Mouse (Mus musculus): ENCODE measurements around the gene Cask. TPM values are rescaled to one million over a fixed set of nuclear protein-coding genes. Genes with fewer than 3 reads are reported as not detected.

Cask gene
- polyA plus RNA-seq, 1 experiment: 0.15 TPM

DNA sequence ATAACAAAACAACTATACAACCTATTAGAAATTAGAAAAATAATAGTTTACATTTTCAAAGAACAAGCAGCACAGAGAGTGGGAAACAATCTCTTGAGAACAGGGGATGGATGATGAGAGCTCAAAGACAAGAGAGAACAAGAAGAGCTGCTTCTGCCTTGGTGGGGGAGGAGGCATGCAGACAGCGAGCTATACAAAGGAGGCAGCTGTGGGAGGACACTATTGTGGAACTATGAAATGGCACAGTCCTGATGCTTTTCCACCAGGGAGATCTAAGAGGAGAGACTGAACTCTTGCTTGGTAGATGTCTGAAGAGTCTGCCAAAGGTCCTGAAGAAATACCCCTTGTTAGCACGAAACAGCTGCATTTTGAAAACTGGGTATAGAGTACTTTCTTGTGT lies 162.8 kb downstream of the Cask start:
- no peaks in the 10 kb centered on the region for H3K36me3 ChIP-seq (ENCODE audit: control insufficient read depth)
- no peak overlapping the region for H3K4me3 ChIP-seq (replicated peaks)
- H3K4me1 ChIP-seq (ENCODE audit: control insufficient read depth): peaks cover 9% of the 10 kb centered on the region
- H3K27me3 ChIP-seq (ENCODE audit: control insufficient read depth): no peaks in the 10 kb centered on the region
- TF ChIP-seq TAL1 (IDR thresholded peaks at IDR 0.05; ENCODE audit: low read length) (no peak), GATA1 (IDR thresholded peaks at IDR 0.05; ENCODE audit: low read length) (no peak)
- no peaks in the 10 kb centered on the region for H3K9me3 ChIP-seq (ENCODE audit: control insufficient read depth, low read length)

DNA sequence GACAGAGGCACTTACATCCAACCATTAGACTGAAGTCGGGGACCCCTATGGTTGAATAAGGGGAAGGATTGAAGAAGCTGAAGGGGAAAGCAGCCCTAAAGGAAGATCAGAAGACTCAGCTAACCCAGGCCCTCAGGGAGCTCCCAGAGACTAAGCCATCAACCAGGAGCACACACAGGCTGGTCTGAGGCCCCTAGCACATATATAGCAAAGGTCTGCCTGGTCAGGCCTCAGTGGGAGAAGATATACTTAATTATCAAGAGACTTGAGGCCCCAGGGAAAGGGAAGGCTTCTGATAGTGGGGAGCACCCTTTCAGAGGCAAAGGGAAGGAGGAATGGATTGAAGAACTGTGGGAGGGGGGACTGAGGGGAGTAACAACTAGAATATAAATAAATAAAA lies 164.6 kb downstream of the Cask start:
- no peaks in the 10 kb centered on the region for H3K27me3 ChIP-seq (ENCODE audit: control insufficient read depth)
- no peaks in the 10 kb centered on the region for H3K36me3 ChIP-seq (ENCODE audit: control insufficient read depth)
- H3K9me3 ChIP-seq (ENCODE audit: control insufficient read depth, low read length): no peaks in the 10 kb centered on the region
- no peak for TF ChIP-seq GATA1 (IDR thresholded peaks at IDR 0.05; ENCODE audit: low read length)
- no peak for TF ChIP-seq TAL1 (IDR thresholded peaks at IDR 0.05; ENCODE audit: low read length)
- H3K4me1 ChIP-seq (ENCODE audit: control insufficient read depth): peaks cover 9% of the 10 kb centered on the region
- H3K4me3 ChIP-seq (replicated peaks): no peak overlapping the region

DNA sequence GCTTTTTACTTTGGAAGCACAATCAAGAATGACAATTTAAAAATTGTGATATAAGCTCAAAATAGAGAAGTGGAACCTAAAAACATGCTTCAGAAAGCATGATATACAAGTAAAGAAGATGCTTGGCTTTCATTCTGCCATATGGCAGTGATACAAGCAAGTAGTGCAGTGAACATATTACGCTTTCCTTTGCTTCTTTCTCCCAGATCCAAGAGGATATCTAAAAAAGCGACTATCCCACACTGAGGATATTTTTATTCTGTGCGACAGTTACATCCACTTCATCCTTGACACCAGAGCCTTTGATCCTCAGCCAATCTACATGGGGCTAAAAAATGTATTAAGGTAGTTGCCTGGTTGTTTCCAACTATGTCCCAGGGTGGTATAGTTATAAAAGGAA lies 169.4 kb downstream of the Cask start:
- Histone ChIP-seq H3K27me3 (ENCODE audit: control insufficient read depth) (no peaks in the 10 kb centered on the region), H3K36me3 (ENCODE audit: control insufficient read depth) (no peaks in the 10 kb centered on the region), H3K4me3 (replicated peaks) (no peak overlapping the region), H3K9me3 (ENCODE audit: control insufficient read depth, low read length) (no peaks in the 10 kb centered on the region), H3K4me1 (ENCODE audit: control insufficient read depth) (peaks cover 9% of the 10 kb centered on the region)
- TF ChIP-seq TAL1 (IDR thresholded peaks at IDR 0.05; ENCODE audit: low read length) (no peak), GATA1 (IDR thresholded peaks at IDR 0.05; ENCODE audit: low read length) (no peak)

DNA sequence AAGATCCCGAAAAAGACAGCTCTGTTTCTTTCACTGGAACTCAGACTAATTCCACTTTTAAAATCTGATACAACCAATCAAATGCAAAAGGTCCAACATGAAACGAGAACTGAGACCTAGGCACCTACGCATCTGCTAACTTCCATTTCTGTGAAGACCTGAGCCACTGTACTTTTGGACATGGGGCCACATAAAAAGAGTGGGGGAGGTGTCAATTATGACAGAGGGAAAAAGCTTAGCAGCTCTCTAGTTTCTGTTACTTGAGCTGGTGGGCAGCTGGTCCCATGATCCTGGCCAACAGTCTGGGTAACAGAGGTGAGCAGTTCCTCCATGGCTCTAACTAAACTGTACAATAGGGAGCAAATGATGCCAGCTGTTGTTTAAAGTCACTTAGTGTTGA lies 178.2 kb downstream of the Cask start:
- Histone ChIP-seq H3K36me3 (ENCODE audit: control insufficient read depth) (no peaks in the 10 kb centered on the region), H3K9me3 (ENCODE audit: control insufficient read depth, low read length) (no peaks in the 10 kb centered on the region), H3K4me1 (ENCODE audit: control insufficient read depth) (peaks cover 6% of the 10 kb centered on the region), H3K27me3 (ENCODE audit: control insufficient read depth) (no peaks in the 10 kb centered on the region), H3K4me3 (replicated peaks) (no peak overlapping the region)
- TF ChIP-seq TAL1 (IDR thresholded peaks at IDR 0.05; ENCODE audit: low read length): no peak
- TF ChIP-seq GATA1 (IDR thresholded peaks at IDR 0.05; ENCODE audit: low read length): no peak

DNA sequence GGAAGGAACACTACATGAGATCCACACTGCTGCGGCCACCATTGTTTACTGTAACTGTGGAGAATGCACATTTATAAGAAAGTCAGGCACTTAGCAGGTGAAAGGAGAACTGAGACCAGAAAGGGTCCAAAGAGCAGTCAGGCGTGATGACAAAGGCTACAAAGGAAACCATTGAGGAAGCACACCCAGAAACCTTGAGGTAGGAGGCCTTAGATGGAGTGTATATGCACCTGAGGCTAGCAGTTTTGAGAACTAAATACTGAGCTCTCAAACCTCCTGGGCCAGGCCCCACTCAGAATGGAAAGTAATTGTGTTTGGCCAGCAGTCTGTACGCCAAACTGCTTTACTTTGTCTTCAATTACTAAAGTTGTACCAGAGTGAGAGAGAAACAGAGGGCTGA lies 180.8 kb downstream of the Cask start:
- H3K27me3 ChIP-seq (ENCODE audit: control insufficient read depth): no peaks in the 10 kb centered on the region
- H3K4me1 ChIP-seq (ENCODE audit: control insufficient read depth): peaks cover 9% of the 10 kb centered on the region
- H3K4me3 ChIP-seq (replicated peaks): no peak overlapping the region
- no peaks in the 10 kb centered on the region for H3K36me3 ChIP-seq (ENCODE audit: control insufficient read depth)
- TF ChIP-seq GATA1 (IDR thresholded peaks at IDR 0.05; ENCODE audit: low read length): no peak
- TF ChIP-seq TAL1 (IDR thresholded peaks at IDR 0.05; ENCODE audit: low read length): no peak
- no peaks in the 10 kb centered on the region for H3K9me3 ChIP-seq (ENCODE audit: control insufficient read depth, low read length)

DNA sequence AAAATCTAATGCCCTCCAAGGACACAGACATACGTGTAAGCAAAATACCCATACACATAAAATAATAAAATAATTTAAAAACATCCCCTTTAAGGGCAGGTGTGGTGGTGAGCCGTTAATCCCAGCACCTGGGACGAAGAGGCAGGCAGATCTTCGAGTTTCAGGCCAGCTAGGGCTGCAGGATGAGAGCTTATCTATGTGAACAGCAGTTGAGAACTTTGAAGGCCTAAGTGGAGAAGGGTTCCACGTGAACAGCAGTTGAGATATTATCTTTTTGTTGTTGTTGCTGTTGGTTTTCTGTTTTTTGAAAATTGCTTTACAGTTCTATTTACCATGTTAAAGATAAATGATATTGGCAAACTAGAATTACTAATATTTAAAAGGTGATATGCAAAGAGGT lies 182.3 kb downstream of the Cask start:
- Histone ChIP-seq H3K4me3 (replicated peaks) (no peak overlapping the region), H3K36me3 (ENCODE audit: control insufficient read depth) (no peaks in the 10 kb centered on the region), H3K27me3 (ENCODE audit: control insufficient read depth) (no peaks in the 10 kb centered on the region), H3K4me1 (ENCODE audit: control insufficient read depth) (peaks cover 9% of the 10 kb centered on the region), H3K9me3 (ENCODE audit: control insufficient read depth, low read length) (no peaks in the 10 kb centered on the region)
- TF ChIP-seq TAL1 (IDR thresholded peaks at IDR 0.05; ENCODE audit: low read length): no peak
- no peak for TF ChIP-seq GATA1 (IDR thresholded peaks at IDR 0.05; ENCODE audit: low read length)

DNA sequence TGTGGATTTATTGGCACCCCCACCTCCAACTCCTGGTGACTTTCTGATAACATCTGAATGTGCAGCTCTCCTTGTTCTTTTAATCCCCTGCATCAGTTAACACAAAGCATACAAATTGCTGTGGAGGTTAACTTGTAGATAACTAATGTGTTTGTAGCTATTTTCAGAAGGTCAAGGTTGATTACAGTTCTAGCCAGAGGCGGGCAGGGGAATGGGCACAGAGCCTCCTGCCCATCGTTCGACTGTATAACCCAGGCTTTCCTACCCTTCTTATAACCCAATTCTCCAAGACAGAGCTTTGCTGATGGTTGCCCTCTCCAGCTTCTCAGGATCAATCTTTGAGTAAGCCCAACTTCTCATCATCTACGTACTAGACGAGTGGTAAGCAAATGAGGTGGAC lies 190.1 kb downstream of the Cask start, which contains the start of gene Gpr82:
Gene Gpr82 (plus strand): TSS at position 301 of the 400 bp plus-strand sequence.
- Histone ChIP-seq H3K36me3 (ENCODE audit: control insufficient read depth) (no peaks in the 10 kb centered on the region), H3K4me1 (ENCODE audit: control insufficient read depth) (peaks cover 13% of the 10 kb centered on the region), H3K27me3 (ENCODE audit: control insufficient read depth) (no peaks in the 10 kb centered on the region), H3K9me3 (ENCODE audit: control insufficient read depth, low read length) (no peaks in the 10 kb centered on the region), H3K4me3 (replicated peaks) (no peak within 1 kb of the TSS)
- TF ChIP-seq GATA1 (IDR thresholded peaks at IDR 0.05; ENCODE audit: low read length) (no peak), TAL1 (IDR thresholded peaks at IDR 0.05; ENCODE audit: low read length) (no peak)

DNA sequence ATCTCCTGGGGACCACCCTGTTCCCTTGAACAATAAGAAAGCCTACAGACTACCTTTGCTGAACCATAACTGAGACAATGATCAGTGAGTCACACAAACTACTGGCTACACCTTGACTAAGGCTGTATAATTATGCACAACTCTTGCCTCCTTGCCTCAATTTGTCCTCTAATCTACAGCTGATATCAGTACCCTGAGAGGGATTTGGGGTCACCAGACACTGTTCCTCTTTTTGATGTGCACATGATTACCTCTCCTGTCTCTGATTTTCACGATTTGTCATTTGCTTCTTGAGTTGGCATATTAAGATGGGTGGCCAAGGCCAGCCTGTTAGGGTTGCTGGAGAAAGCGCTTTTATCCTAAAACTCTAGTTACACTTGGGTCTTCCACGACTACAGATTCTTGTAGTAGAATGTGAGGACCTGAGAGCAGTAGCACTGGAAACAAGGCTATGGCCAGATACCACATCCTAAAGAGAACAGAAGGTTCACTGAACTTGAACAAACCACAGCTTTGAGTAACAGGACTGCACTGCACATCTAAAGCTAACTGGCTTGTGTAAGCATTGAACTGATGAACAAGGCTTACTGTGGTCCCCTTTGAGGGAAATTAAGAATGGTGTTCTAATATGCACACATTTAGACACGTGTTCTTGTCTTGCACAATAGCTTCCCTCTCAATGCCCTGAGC lies 191.8 kb downstream of the Cask start:
- Histone ChIP-seq H3K9me3 (ENCODE audit: control insufficient read depth, low read length) (no peaks in the 10 kb centered on the region), H3K27me3 (ENCODE audit: control insufficient read depth) (no peaks in the 10 kb centered on the region), H3K4me3 (replicated peaks) (no peak overlapping the region), H3K4me1 (ENCODE audit: control insufficient read depth) (peaks cover 17% of the 10 kb centered on the region), H3K36me3 (ENCODE audit: control insufficient read depth) (no peaks in the 10 kb centered on the region)
- TF ChIP-seq GATA1 (IDR thresholded peaks at IDR 0.05; ENCODE audit: low read length) (no peak), TAL1 (IDR thresholded peaks at IDR 0.05; ENCODE audit: low read length) (no peak)

DNA sequence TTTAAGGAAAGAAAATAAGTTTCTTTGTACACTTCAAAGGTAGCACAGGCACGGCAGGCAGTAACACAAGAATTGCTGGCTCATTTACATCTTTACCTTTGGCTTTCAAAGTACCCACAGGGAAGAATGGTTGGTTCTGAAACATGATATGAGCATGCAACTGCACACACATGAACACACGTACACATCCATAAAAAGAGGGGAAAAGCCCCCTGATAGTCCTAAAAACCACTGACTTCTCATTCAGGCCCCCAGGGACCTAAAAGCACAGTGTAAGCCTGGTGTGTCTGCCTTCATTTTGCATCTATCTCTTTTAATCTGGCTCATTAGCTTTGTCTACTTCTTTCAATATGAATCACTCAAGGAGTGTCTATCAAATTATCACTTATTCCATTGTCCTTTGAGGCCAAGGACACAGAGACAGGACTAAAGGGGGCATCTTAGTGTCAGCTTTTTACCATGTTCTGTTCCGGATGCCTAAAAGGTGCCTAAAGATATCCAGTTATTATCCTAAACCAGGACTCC lies 192.5 kb downstream of the Cask start:
- no peak for TF ChIP-seq TAL1 (IDR thresholded peaks at IDR 0.05; ENCODE audit: low read length)
- no peak for TF ChIP-seq GATA1 (IDR thresholded peaks at IDR 0.05; ENCODE audit: low read length)
- H3K4me3 ChIP-seq (replicated peaks): no peak overlapping the region
- H3K9me3 ChIP-seq (ENCODE audit: control insufficient read depth, low read length): no peaks in the 10 kb centered on the region
- H3K4me1 ChIP-seq (ENCODE audit: control insufficient read depth): peaks cover 17% of the 10 kb centered on the region
- no peaks in the 10 kb centered on the region for H3K27me3 ChIP-seq (ENCODE audit: control insufficient read depth)
- H3K36me3 ChIP-seq (ENCODE audit: control insufficient read depth): no peaks in the 10 kb centered on the region
